Mouse (Mus musculus) kidney, embryonic 15.5 days (tissue): ENCODE results near the gene Sephs1. TPM values are rescaled to one million over a fixed set of nuclear protein-coding genes. Genes with fewer than 3 reads are reported as not detected.
A peak's percentile ranks its signal among the peaks of the same experiment; 100 is the strongest.

ENCODE experiments used
- ATAC-seq: fragments of 200-750 bp; cut with Nextera tagmentation; replicated peaks from 2 replicates; pipeline ENCODE4 v1.8.0; 2017; ENCODE audit warnings: moderate TSS enrichment; ENCODE audit not compliant: low FRiP score
- H3K27ac ChIP-seq: fragments of 300-500 bp; sonication (generic); 2 replicates; pipeline ENCODE4 v1.5.1; 2015; ENCODE audit warnings: mild to moderate bottlenecking, inconsistent platforms
- H3K27me3 ChIP-seq: fragments of 300-500 bp; sonication (generic); 2 replicates; pipeline ENCODE4 v1.6.1; 2015; ENCODE audit warnings: inconsistent platforms
- H3K36me3 ChIP-seq: fragments of 300-500 bp; sonication (generic); 2 replicates; pipeline ENCODE4 v1.6.1; 2015; ENCODE audit warnings: inconsistent platforms
- H3K4me1 ChIP-seq: fragments of 300-500 bp; sonication (generic); 2 replicates; pipeline ENCODE4 v1.6.1; 2015; ENCODE audit warnings: inconsistent platforms
- H3K4me2 ChIP-seq: fragments of 300-500 bp; sonication (generic); 2 replicates; pipeline ENCODE4 v1.6.1; 2015; ENCODE audit warnings: moderate library complexity, mild to moderate bottlenecking, inconsistent platforms
- H3K4me3 ChIP-seq: fragments of 300-500 bp; sonication (generic); replicated peaks from 2 replicates; pipeline ENCODE4 v1.5.1; 2015; ENCODE audit warnings: mild to moderate bottlenecking, inconsistent platforms
- H3K9ac ChIP-seq: fragments of 300-500 bp; sonication (generic); 2 replicates; pipeline ENCODE4 v1.6.1; 2015; ENCODE audit warnings: mild to moderate bottlenecking, inconsistent platforms
- H3K9me3 ChIP-seq: fragments of 300-500 bp; sonication (generic); replicated peaks from 2 replicates; pipeline ENCODE4 v1.6.1; 2016; ENCODE audit warnings: inconsistent platforms
- WGBS: fragments of 180-500 bp; shearing (Covaris S2); methylation state at CpG from one replicate; pipeline ENCODE4 v1.1.7; 2015; ENCODE audit warnings: mixed read lengths; 5-methylcytosine and 5-hydroxymethylcytosine counted together
- polyA plus RNA-seq: library from polyadenylated mRNA; unstranded; fragments of >200 nt; fragmentation: Nextera tagmentation; extraction: Ambion mirVana; gene quantifications from 2 replicates; pipeline ENCODE4 v1.2.1, GENCODE M21; 2015

Sephs1 gene
- polyA plus RNA-seq, 1 experiment from 2014 or later: 83.5 TPM

DNA sequence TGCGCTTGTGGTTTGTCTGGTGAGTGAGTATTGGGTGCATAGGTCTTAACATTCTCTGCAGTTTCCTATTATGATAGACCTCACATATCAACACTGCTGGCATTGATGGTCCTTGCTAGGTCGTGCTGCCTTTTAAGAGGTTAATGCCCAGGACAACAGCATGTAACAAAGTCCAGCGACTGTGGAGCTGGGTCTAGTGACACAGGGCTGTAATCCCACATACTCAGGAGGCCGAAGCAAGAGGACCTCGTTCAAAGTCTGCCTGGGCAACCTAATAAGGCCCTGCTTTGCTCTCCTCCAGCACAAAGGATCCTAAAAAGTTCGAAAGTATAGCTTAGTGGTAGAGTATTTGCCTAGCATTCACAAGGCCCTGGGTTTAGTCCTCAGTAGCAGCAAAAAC, 28.5 kb downstream of the Sephs1 start:
- H3K4me1 ChIP-seq: 0 out of 2 replicates have a peak, but pooled peaks cover 4% of the 10 kb centered on the region
- H3K4me3 ChIP-seq: no peak overlapping the region
- no peak overlapping the region for H3K27ac ChIP-seq
- H3K4me2 ChIP-seq: no peak overlapping the region
- no peak for ATAC-seq
- no peak overlapping the region for H3K9ac ChIP-seq
- no peaks in the 10 kb centered on the region for H3K27me3 ChIP-seq
- H3K36me3 ChIP-seq: peaks cover 46% of the 10 kb centered on the region
- no peaks in the 10 kb centered on the region for H3K9me3 ChIP-seq
- 67% methylated on average over 6 of the region's 6 CpGs for WGBS

DNA sequence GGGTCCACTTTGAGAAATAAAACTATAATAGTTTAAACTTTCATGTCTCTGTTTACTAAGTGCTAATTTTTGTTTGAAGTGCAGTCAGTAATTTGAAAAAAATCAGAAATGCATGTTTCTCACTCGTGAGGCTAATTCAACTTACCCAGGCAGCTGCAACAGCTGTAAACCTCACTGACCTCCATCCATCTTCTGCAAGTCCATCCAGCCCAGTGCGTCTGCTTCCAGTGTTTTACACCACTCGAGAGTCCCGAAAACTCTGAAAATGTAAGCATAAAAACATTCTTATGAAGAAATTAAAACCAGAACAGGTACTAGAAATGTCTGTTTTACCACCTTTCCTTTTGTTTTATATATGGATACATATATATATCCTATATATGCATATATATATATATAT, 29.2 kb downstream of the Sephs1 start:
- no peak for ATAC-seq
- no peak overlapping the region for H3K4me3 ChIP-seq
- no peak overlapping the region for H3K9ac ChIP-seq
- peaks cover 40% of the 10 kb centered on the region for H3K36me3 ChIP-seq
- H3K4me1 ChIP-seq: 0 out of 2 replicates have a peak, but pooled peaks cover 4% of the 10 kb centered on the region
- WGBS: 38% methylated on average over 4 of the region's 4 CpGs
- no peaks in the 10 kb centered on the region for H3K27me3 ChIP-seq
- no peak overlapping the region for H3K4me2 ChIP-seq
- no peak overlapping the region for H3K27ac ChIP-seq
- no peaks in the 10 kb centered on the region for H3K9me3 ChIP-seq

DNA sequence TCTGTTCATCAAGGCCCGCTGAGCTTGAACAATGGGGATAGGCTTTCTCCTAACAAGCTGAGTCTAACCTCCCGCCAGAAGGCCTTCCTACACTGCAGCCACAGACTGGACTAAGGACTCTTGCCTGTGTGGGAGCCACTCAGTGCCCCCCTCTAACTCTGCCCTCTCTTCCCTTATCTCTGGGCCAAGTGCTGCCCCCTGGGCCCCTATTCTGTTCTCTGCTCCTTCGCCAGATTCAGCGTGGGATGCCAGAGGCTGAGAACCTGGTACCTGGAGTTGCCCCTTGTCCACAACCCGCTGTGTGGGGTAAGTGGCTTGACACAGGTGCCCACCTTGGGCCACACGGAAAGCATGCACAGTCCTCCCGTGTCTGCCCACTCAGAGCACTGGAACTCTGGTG, 32.6 kb downstream of the Sephs1 start:
- ATAC-seq: no peak
- H3K27ac ChIP-seq: no peak overlapping the region
- no peak overlapping the region for H3K9ac ChIP-seq
- no peaks in the 10 kb centered on the region for H3K27me3 ChIP-seq
- peaks cover 8% of the 10 kb centered on the region for H3K36me3 ChIP-seq
- H3K4me1 ChIP-seq: peaks cover 19% of the 10 kb centered on the region
- no peaks in the 10 kb centered on the region for H3K9me3 ChIP-seq
- H3K4me2 ChIP-seq: no peak overlapping the region
- WGBS: 86% methylated on average over 7 of the region's 7 CpGs
- no peak overlapping the region for H3K4me3 ChIP-seq

DNA sequence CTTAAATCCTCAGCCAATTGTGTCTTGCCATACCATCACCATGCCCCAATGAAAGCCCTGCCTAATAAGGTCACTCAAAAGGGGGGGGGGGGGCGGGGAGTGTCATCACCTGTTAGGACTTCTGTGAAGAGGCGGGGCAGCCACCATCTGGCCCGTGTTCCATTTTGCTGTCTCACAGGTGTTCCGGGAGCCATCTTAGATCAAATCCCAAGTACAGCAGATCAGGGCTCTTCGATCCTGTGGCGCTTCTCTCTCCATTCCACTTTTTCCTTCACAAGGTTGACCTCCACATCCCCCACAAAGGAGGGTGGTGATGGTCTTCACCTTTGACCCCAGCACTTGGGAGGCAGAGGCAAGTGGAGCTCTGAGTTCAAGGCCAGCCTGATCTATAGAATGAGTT, 34.7 kb downstream of the Sephs1 start:
- H3K27ac ChIP-seq: no peak overlapping the region
- no peaks in the 10 kb centered on the region for H3K27me3 ChIP-seq
- no peak for ATAC-seq
- WGBS: 85% methylated on average over 5 of the region's 6 CpGs
- no peak overlapping the region for H3K9ac ChIP-seq
- H3K36me3 ChIP-seq: no peaks in the 10 kb centered on the region
- H3K4me2 ChIP-seq: no peak overlapping the region
- no peak overlapping the region for H3K4me3 ChIP-seq
- H3K4me1 ChIP-seq: peaks cover 20% of the 10 kb centered on the region
- no peaks in the 10 kb centered on the region for H3K9me3 ChIP-seq

DNA sequence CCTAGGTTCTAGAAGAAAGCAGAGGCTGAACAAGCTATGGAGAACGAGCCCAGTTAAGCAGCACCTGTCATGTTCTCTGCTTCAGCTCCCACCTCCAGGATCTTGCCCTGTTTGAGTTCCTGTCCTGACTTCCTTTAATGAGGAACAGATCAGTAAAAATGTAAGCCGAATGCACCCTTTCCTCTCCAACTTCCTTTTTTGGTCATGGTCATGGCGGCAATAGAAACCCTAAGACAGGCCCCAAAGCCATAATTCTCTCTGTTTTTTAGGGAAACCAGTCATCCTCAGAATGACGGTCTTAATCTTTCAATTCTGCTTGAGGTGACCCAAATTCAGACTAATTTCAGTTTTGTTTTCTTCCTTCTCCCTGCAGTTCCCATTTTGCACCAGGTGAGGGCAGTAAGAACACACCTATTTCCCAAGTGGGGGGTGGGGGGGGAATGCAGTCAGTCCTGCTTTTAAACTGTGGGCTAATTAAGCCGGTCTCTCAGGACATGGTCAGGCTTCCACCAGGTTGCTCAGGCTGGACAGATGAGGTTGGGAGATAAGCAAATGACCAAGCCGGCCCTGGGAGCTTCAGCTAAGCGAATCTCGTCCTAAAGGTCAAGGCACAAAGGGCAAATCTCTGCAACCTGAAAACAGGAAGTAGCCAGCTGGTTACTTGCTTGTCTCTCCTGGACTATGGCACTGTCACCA, 36.1 kb downstream of the Sephs1 start:
- Histone ChIP-seq H3K9ac (no peak overlapping the region), H3K36me3 (no peaks in the 10 kb centered on the region), H3K4me3 (peak overlapping the region; percentile 11; the same call in 1 of the 2 replicates), H3K27me3 (no peaks in the 10 kb centered on the region), H3K4me1 (peaks cover 20% of the 10 kb centered on the region), H3K9me3 (no peaks in the 10 kb centered on the region), H3K4me2 (peak overlapping the region; percentile 53), H3K27ac (no peak overlapping the region)
- 15% methylated on average over 8 of the region's 8 CpGs for WGBS
- ATAC-seq: no peak

DNA sequence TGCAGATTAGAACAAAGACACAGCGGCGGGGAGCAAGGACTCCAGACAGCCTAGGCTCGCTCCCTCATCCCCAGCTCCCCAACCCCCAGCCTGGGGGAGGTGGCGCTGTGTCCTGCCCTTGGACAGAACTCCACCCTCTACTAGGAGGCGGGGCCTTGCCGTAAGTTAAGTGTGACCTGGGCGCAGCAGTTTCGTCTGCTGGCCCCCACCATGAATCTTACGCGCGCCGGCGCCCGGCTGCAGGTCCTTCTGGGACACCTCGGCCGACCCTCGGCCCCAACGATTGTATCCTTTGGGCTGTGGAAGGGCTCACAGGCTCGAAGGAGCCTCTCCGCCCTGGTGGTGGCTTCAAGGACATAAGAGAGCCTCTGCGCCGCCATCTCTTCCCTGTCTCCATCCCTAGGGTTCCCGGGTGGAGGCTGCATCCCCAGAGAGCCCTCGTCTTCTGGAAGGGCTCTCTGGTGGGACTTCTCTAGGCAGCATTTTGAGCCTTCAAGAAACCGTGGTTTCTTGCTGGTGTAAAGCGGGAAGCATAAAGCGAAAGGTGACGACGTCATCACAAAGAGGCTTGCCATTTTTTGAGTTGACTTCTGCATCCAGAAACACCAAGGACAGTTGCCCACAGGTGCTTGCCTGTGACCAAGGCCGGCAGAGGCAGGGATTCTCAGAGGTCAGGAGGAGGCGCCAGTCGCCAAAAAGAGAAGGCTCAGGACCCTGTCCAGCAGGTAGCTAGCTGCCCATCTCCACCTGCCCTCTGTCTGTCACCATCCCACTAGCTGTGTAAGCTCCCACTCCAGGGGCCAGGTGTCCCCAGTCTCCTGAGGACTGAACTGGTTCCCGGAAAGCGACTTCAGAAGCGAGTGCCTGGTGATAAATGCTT, 37.7 kb downstream of the Sephs1 start, which contains the start of gene Phyh:
Phyh (plus strand) TSS at position 160 of the 880 bp plus-strand sequence.
- Histone ChIP-seq H3K4me3 (peak within 1 kb of the TSS; percentile 60), H3K9me3 (no peaks in the 10 kb centered on the region), H3K36me3 (no peaks in the 10 kb centered on the region), H3K27ac (peak within 1 kb of the TSS; percentile 65), H3K27me3 (no peaks in the 10 kb centered on the region), H3K4me1 (peaks cover 20% of the 10 kb centered on the region), H3K9ac (peak within 1 kb of the TSS; percentile 47), H3K4me2 (peak within 1 kb of the TSS; percentile 74)
- 7% methylated on average over 35 of the region's 35 CpGs for WGBS
- ATAC-seq: peak; percentile 96

DNA sequence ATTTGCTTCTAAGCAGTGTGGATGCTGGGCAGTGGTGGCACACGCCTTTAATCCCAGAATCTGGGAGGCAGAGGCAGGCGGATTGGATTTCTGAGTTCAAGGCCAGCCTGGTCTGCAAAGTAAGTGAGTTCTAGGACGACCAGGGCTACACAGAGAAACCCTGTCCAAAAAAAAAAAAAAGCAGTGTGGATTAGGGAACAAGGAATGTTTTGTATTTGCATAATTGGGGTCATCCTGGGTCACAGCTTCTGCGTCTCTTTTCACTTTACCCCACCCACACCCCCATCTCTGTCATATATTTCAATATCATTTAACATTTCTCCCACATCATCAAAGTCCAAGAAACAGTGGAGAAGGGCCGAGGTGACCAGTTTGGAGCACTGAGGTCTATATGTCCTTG, 39.7 kb downstream of the Sephs1 start:
- Histone ChIP-seq H3K9me3 (no peaks in the 10 kb centered on the region), H3K27me3 (no peaks in the 10 kb centered on the region), H3K4me2 (no peak overlapping the region), H3K36me3 (peaks cover 4% of the 10 kb centered on the region; the same call in 1 of the 2 replicates), H3K27ac (no peak overlapping the region), H3K4me3 (no peak overlapping the region), H3K4me1 (peaks cover 20% of the 10 kb centered on the region), H3K9ac (no peak overlapping the region)
- ATAC-seq: no peak
- 78% methylated on average over 5 of the region's 5 CpGs for WGBS

DNA sequence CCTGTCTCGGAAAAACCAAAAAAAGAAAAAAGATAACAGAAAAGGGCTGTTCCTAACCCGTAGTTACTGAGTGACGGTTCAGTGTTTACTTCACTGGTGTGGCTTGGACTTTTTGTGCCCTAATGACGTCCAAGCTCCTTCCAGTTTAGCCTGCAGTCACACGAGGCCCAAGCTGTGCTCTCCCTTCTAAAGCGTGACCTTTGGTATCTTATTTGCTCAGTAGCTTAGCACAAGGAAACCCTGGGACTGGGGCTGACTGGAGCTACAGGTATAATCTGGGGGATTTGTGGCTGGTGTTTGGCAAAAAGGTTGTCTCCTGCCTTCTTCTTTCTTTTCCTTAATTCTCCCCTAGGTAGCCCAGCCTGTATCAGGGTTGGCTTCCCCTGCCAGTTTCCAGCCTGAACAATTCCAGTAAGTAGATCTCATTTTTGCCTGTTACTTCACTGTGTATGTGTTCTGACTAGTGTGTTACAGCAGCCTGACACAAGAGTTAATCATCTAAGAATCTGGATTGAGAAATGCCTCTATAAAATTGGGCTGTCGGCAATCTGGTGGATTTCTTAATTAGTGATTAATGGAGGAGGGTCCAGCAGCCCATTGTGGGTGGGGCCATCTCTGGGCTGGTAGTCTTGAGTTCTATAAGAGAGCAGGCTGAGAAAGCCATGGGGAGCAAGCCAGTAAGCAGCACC, 41.3 kb downstream of the Sephs1 start:
- Histone ChIP-seq H3K9me3 (no peaks in the 10 kb centered on the region), H3K36me3 (peaks cover 13% of the 10 kb centered on the region; the same call in 1 of the 2 replicates), H3K9ac (no peak overlapping the region), H3K27me3 (no peaks in the 10 kb centered on the region), H3K27ac (peak overlapping the region; percentile 65; the same call in 1 of the 2 replicates), H3K4me3 (no peak overlapping the region), H3K4me2 (no peak overlapping the region), H3K4me1 (peaks cover 16% of the 10 kb centered on the region)
- ATAC-seq: no peak
- WGBS: 56% methylated on average over 7 of the region's 7 CpGs

DNA sequence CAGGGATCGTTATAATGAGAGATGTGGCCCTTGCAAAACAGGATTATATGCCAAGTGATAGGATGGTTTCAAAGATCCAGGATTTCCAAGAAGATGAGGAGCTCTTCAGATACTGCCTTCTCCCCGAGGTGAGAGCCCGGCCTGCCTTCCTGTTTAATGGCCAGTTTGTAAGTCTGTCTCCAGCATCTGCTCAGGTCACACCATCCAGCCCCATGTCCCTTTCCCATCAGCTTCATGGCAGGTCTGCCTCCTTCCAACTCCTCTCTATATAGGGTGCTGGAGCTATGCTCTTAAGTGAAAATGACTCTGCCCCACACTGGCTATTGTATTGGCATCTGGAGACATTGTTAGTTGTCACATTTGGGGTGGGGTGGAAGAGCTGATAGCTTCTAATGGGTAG, 46.0 kb downstream of the Sephs1 start:
- Histone ChIP-seq H3K4me2 (no peak overlapping the region), H3K27me3 (no peaks in the 10 kb centered on the region), H3K36me3 (peaks cover 44% of the 10 kb centered on the region), H3K9me3 (no peaks in the 10 kb centered on the region), H3K9ac (no peak overlapping the region), H3K4me3 (no peak overlapping the region), H3K4me1 (no peaks in the 10 kb centered on the region), H3K27ac (no peak overlapping the region)
- ATAC-seq: no peak
- 88% methylated on average over 3 of the region's 3 CpGs for WGBS

DNA sequence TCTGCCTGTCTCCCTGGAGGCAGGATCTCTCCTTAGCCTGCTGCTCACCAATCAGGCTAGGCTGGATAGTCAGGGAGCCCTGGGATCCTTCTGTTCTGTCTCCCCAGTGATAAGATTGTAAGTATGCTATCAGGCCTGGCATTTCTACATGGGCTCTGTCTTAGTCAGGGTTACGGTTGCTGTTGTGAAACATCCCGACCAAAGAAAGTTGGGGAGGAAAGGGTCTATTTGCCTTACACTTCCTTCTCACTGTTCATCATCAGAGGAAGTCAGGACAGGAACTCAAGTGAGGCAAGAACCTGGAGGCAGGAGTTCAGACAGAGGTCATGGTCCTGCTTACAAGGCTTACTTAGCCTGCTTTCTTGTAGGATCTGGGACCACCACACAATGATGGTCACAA, 47.9 kb downstream of the Sephs1 start:
- 76% methylated on average over 2 of the region's 2 CpGs for WGBS
- ATAC-seq: no peak
- Histone ChIP-seq H3K4me3 (no peak overlapping the region), H3K4me2 (no peak overlapping the region), H3K9me3 (no peaks in the 10 kb centered on the region), H3K4me1 (no peaks in the 10 kb centered on the region), H3K9ac (no peak overlapping the region), H3K36me3 (peaks cover 50% of the 10 kb centered on the region), H3K27ac (no peak overlapping the region), H3K27me3 (no peaks in the 10 kb centered on the region)

DNA sequence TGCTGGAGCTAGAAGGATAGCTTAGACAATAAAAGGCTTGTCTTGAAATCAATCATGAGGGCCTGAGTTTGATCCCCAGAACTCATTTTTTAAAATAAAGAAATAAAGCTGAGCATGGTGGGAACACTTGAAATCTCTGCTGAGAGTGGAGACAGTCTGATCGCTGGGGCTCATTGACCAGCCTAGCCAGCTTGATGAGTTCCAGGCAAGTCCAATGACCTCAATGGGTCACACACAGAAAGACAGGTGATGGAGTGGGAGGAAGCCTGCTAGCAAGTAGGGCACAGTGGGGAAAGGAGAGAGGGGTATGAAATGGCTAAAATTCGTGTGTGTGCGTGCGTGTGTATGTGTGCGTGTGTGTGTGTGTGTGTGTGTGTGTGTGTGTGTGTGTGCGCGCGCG, 53.2 kb downstream of the Sephs1 start:
- peaks cover 53% of the 10 kb centered on the region for H3K36me3 ChIP-seq
- no peak overlapping the region for H3K9ac ChIP-seq
- H3K27me3 ChIP-seq: no peaks in the 10 kb centered on the region
- H3K27ac ChIP-seq: no peak overlapping the region
- H3K4me3 ChIP-seq: no peak overlapping the region
- H3K4me1 ChIP-seq: no peaks in the 10 kb centered on the region
- 91% methylated on average over 9 of the region's 9 CpGs for WGBS
- H3K4me2 ChIP-seq: no peak overlapping the region
- H3K9me3 ChIP-seq: 0 out of 2 replicates have a peak, but pooled peaks cover 3% of the 10 kb centered on the region
- no peak for ATAC-seq

DNA sequence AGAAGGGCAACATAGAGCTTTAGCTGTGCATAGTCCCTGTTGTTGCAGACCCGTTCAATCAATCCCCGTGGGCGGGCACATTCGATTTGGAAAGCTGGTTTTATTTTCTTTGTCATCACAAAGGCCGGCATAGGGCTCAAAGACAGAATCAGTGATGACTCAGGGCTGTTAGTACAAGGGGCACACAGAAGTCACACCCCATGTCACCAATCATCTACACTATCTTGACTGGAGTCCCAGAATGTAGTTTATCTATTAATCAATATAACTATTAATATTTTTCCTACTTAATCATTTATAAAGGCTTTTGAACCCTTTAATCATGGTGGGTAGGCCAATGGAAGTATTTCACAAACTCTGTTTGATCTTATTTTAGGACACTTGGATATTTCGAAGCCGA, 56.6 kb downstream of the Sephs1 start:
- Histone ChIP-seq H3K27me3 (no peaks in the 10 kb centered on the region), H3K4me1 (no peaks in the 10 kb centered on the region), H3K9ac (no peak overlapping the region), H3K9me3 (0 out of 2 replicates have a peak, but pooled peaks cover 3% of the 10 kb centered on the region), H3K27ac (no peak overlapping the region), H3K4me2 (no peak overlapping the region), H3K36me3 (peaks cover 31% of the 10 kb centered on the region), H3K4me3 (no peak overlapping the region)
- no peak for ATAC-seq
- WGBS: 92% methylated on average over 7 of the region's 7 CpGs
